Mouse (Mus musculus) thymus, postnatal 0 days (tissue): ENCODE data around the gene Rnf180. TPM values are rescaled to one million over a fixed set of nuclear protein-coding genes. Genes with fewer than 3 reads are reported as not detected.
"Not testable (repeated sequence)": the region's sequence is repeated elsewhere in the genome, so short reads cannot be mapped to it uniquely, and the experiment has no call there.

ENCODE experiments used
- DNase-seq: peaks from one replicate; pipeline ENCODE4 v3.0.0-alpha.2; 2015; ENCODE audit warnings: low spot score
- polyA plus RNA-seq: library from polyadenylated mRNA; unstranded; fragments of >200 nt; fragmentation: Nextera tagmentation; extraction: Ambion mirVana; gene quantifications from 2 replicates; pipeline ENCODE4 v1.2.1, GENCODE M21; 2015

The Rnf180 gene
- polyA plus RNA-seq = 4.9 and 6.4 TPM in 2 replicates

- DNase-seq = no peak
Observed at GRCm38 (mm10) chr13:105294715-105295114, at the start of gene Rnf180. Rnf180 (minus strand) TSS chr13:105294815.

- DNase-seq = no peak
Observed at GRCm38 (mm10) chr13:105331199-105331968, 36.8 kb upstream of the Rnf180 start.

GRCm38 (mm10) chr13:105326946-105327345, 32.3 kb upstream of the Rnf180 start:
- no peak for DNase-seq

- no peak for DNase-seq
Observed at GRCm38 (mm10) chr13:105316926-105317325, 22.3 kb upstream of the Rnf180 start.

GRCm38 (mm10) chr13:105316009-105316408, 21.4 kb upstream of the Rnf180 start:
- DNase-seq = no peak

GRCm38 (mm10) chr13:105312763-105313162, 18.1 kb upstream of the Rnf180 start:
- DNase-seq = no peak

- not testable (repeated sequence) for DNase-seq
Observed at GRCm38 (mm10) chr13:105310562-105310961, 15.9 kb upstream of the Rnf180 start.

- DNase-seq = no peak
Observed at GRCm38 (mm10) chr13:105305513-105305912, 10.9 kb upstream of the Rnf180 start.

GRCm38 (mm10) chr13:105304054-105304453, 9.4 kb upstream of the Rnf180 start:
- DNase-seq = no peak

- DNase-seq = no peak
Observed at GRCm38 (mm10) chr13:105300009-105300346, 5.4 kb upstream of the Rnf180 start.

- no peak for DNase-seq
Observed at GRCm38 (mm10) chr13:105299162-105300008, 4.8 kb upstream of the Rnf180 start.

GRCm38 (mm10) chr13:105293781-105294667, 591 bp downstream of the Rnf180 start:
- DNase-seq = peak; percentile 38

GRCm38 (mm10) chr13:105291816-105292215, 2.8 kb downstream of the Rnf180 start:
- no peak for DNase-seq

- DNase-seq = no peak
Observed at GRCm38 (mm10) chr13:105290594-105290993, 4.0 kb downstream of the Rnf180 start.

- no peak for DNase-seq
Observed at GRCm38 (mm10) chr13:105290021-105290420, 4.6 kb downstream of the Rnf180 start.

GRCm38 (mm10) chr13:105279397-105280018, 15.1 kb downstream of the Rnf180 start:
- DNase-seq = no peak

GRCm38 (mm10) chr13:105270394-105271094, 24.1 kb downstream of the Rnf180 start:
- DNase-seq = no peak

GRCm38 (mm10) chr13:105267464-105267863, 27.2 kb downstream of the Rnf180 start:
- no peak for DNase-seq

- peak; percentile 57 for DNase-seq
Observed at GRCm38 (mm10) chr13:105266746-105267145, 27.9 kb downstream of the Rnf180 start.

GRCm38 (mm10) chr13:105256757-105257433, 37.7 kb downstream of the Rnf180 start:
- DNase-seq = no peak
